12 mouse cellular contexts compared by ENCODE assay signal in the genomic region with DNA sequence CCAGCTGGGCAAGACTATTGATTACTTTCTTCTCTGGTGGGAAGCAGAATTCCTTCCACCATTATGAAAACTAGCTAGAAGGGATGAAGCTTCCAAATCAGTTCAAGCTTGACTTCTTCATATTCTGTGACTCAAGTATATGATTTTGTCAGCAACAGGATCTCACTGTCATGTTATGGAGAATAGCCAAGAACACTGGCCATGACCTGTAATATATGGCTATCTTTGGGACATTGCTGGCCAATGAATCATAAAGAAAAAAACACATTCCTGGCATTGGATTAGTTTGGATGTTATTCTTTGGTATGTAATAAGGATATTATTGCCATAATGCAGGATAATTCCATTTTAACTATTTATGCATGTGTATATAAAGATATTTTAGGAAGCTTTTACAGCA.
"Had no signal": no experiment of that assay in that cellular context is flagged by ENCODE, and none has a peak within 500 bp of the region (broad histone marks: within the 10 kb centered on the region; RNA-seq: fewer than 3 reads in every experiment).

No protein-coding gene starts in this region.

- ATAC-seq: lung, postnatal 0 days; midbrain, embryonic 13.5 days; midbrain, embryonic 16.5 days had no signal

- DNase-seq: kidney, postnatal 10 days; kidney, postnatal 36 days; layer of hippocampus, postnatal 36 days; liver, embryonic 13.5 days; lung, adult 2 months; retina, postnatal 1 day; right cerebral cortex, postnatal 25 days; spleen, adult 18-20 months; thymus, postnatal 36 days had no signal
